Mouse (Mus musculus): ENCODE measurements around the gene Accs. TPM values are rescaled to one million over a fixed set of nuclear protein-coding genes. Genes with fewer than 3 reads are reported as not detected.

Accs gene
- polyA plus RNA-seq, 1 experiment from 2014 or later = 13.6 TPM

DNA sequence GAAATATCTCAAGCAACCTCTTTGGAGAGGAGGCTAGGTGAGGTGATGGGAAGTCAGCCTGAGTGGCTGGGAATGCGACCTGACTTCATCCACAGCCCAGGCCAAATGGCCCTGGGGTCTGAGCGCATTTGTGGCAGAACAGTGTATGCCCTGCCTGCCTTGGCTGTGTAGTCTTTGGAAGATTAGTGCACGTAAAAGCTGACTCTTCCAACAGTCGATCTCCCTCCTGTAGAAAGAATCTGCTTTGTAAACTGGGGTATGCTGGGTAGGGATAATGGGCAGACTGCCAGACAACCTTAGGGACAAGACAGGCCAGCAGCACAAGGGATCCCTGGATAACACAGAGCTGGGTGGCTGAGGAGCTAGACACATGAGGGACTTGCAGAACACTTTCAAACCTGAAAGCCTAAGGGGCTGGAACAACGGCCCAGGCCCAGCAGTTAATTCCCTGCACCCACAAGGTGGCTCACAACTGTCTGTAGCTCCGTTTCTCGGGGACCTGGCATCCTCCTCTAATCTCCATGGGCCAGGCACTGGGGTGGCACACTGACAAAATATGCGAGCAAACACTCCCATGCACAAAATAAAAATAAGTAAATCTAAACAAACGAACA, 65.7 kb downstream of the Accs start:
- DNase-seq (ENCODE audit: low read depth, low spot score) = no peak
- CTCF ChIA-PET = interaction anchor here (0.9 kb wide), 1 partner anchor 313 kb away, joined by 3 read pairs; no protein-coding TSS in a partner anchor
- ATAC-seq = no peak
- H3K27me3 ChIP-seq = no peaks in the 10 kb centered on the region
- no peak for TF ChIP-seq CTCF (IDR thresholded peaks at IDR 0.05)
- POLR2A ChIA-PET = interaction anchor here (0.8 kb wide), 1 partner anchor 12 kb away, joined by 3 read pairs; no protein-coding TSS in a partner anchor
- in situ Hi-C loops (cut with MboI; ENCODE audit: low pct_unique_long_range_greater_than_20kb) = loop anchor here (10.0 kb wide), 1 partner anchor 119 kb away; no protein-coding TSS in a partner anchor

Other genes with a start within 250 kb of the Accs start
- not detected for gene Alx4, start 207.6 kb downstream of the Accs start, polyA plus RNA-seq (2021)
- gene Ext2, start 27.4 kb downstream of the Accs start, polyA plus RNA-seq (2021) = 196 TPM
- gene Accsl, start 19.2 kb upstream of the Accs start, polyA plus RNA-seq (2021) = not detected
- gene Gm13889, start 107.3 kb upstream of the Accs start, polyA plus RNA-seq (2021) = 0.37 TPM
- gene Gm27027, start 146.4 kb upstream of the Accs start, polyA plus RNA-seq (2021) = not detected
- 35.1 TPM for gene Alkbh3, start 160.9 kb upstream of the Accs start, polyA plus RNA-seq (2021)